Mouse (Mus musculus) midbrain, embryonic 16.5 days (tissue): ENCODE data around the gene Mrps34. TPM values are rescaled to one million over a fixed set of nuclear protein-coding genes. Genes with fewer than 3 reads are reported as not detected.
A peak's percentile ranks its signal among the peaks of the same experiment; 100 is the strongest.
"Not testable (repeated sequence)": the region's sequence is repeated elsewhere in the genome, so short reads cannot be mapped to it uniquely, and the experiment has no call there.

Experiments used
- ATAC-seq: fragments of 200-750 bp; cut with Nextera tagmentation; 2 replicates; pipeline ENCODE4 v1.8.0; 2017; ENCODE audit warnings: moderate TSS enrichment
- H3K27ac ChIP-seq: fragments of 300-500 bp; sonication (generic); 2 replicates; pipeline ENCODE4 v1.5.1; 2014; ENCODE audit warnings: mild to moderate bottlenecking, low read length, mixed read lengths
- H3K27me3 ChIP-seq: fragments of 300-500 bp; sonication (generic); 2 replicates; pipeline ENCODE4 v1.6.1; 2014; ENCODE audit warnings: low read depth, low read length, mixed read lengths; ENCODE audit not compliant: control insufficient read depth, insufficient read depth
- H3K36me3 ChIP-seq: fragments of 300-500 bp; sonication (generic); 2 replicates; pipeline ENCODE4 v1.6.1; 2014; ENCODE audit warnings: mild to moderate bottlenecking, low read length, moderate library complexity, mixed read lengths; ENCODE audit not compliant: control insufficient read depth, insufficient read depth
- H3K4me1 ChIP-seq: fragments of 300-500 bp; sonication (generic); 2 replicates; pipeline ENCODE4 v1.6.1; 2014; ENCODE audit warnings: mild to moderate bottlenecking, low read length, mixed read lengths; ENCODE audit not compliant: control insufficient read depth, insufficient read depth
- H3K4me2 ChIP-seq: fragments of 300-500 bp; sonication (generic); 2 replicates; pipeline ENCODE4 v1.6.1; 2014; ENCODE audit warnings: mild to moderate bottlenecking, low read length, mixed read lengths
- H3K4me3 ChIP-seq: fragments of 300-500 bp; sonication (generic); 2 replicates; pipeline ENCODE4 v1.5.1; 2014; ENCODE audit warnings: low read depth, mild to moderate bottlenecking, low read length, moderate library complexity, mixed read lengths
- H3K9ac ChIP-seq: fragments of 300-500 bp; sonication (generic); 2 replicates; pipeline ENCODE4 v1.6.1; 2014; ENCODE audit warnings: low read depth, low read length, mixed read lengths
- H3K9me3 ChIP-seq: fragments of 300-500 bp; sonication (generic); replicated peaks from 2 replicates; pipeline ENCODE4 v1.6.1; 2014; ENCODE audit warnings: mild to moderate bottlenecking, low read length, mixed read lengths; ENCODE audit not compliant: control insufficient read depth, poor library complexity, severe bottlenecking
- WGBS: fragments of 180-500 bp; shearing (Covaris S2); extraction: QIAGEN DNeasy Blood & Tissue Kit; methylation state at CpG from one replicate; pipeline ENCODE4 v1.1.7; 2014; 5-methylcytosine and 5-hydroxymethylcytosine counted together
- polyA plus RNA-seq: library from polyadenylated mRNA; unstranded; fragments of >200 nt; fragmentation: Nextera tagmentation; extraction: Ambion mirVana; gene quantifications from 2 replicates; pipeline ENCODE4 v1.2.1, GENCODE M21; 2015

The Mrps34 gene
- polyA plus RNA-seq, 1 experiment from 2014 or later = 77.2 TPM

DNA sequence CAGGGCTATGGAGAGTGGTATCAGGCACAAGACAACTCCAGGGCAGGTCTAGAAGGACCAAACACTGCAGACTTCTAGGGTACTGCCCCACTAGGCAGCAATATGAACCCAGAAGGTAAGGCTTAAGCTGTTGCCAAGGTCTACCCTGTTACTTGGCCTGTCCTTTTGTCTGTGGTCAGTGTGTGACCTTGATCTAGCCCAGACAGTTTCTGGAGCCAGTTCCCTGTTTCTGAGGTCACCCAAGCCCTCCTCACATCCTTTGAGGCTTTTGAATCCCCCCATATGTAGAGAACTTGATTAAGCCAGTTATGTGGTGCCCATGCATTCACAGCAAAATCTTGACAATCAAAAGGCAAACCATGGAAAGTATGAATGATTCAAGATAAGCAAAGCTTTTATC lies 40.8 kb downstream of the Mrps34 start:
- Histone ChIP-seq H3K27ac (no peak overlapping the region), H3K9me3 (no peaks in the 10 kb centered on the region), H3K36me3 (no peaks in the 10 kb centered on the region), H3K27me3 (no peaks in the 10 kb centered on the region), H3K4me3 (peak overlapping the region; percentile 84), H3K4me1 (peaks cover 30% of the 10 kb centered on the region), H3K4me2 (peak overlapping the region; percentile 73), H3K9ac (peak overlapping the region; percentile 84)
- no peak for ATAC-seq

DNA sequence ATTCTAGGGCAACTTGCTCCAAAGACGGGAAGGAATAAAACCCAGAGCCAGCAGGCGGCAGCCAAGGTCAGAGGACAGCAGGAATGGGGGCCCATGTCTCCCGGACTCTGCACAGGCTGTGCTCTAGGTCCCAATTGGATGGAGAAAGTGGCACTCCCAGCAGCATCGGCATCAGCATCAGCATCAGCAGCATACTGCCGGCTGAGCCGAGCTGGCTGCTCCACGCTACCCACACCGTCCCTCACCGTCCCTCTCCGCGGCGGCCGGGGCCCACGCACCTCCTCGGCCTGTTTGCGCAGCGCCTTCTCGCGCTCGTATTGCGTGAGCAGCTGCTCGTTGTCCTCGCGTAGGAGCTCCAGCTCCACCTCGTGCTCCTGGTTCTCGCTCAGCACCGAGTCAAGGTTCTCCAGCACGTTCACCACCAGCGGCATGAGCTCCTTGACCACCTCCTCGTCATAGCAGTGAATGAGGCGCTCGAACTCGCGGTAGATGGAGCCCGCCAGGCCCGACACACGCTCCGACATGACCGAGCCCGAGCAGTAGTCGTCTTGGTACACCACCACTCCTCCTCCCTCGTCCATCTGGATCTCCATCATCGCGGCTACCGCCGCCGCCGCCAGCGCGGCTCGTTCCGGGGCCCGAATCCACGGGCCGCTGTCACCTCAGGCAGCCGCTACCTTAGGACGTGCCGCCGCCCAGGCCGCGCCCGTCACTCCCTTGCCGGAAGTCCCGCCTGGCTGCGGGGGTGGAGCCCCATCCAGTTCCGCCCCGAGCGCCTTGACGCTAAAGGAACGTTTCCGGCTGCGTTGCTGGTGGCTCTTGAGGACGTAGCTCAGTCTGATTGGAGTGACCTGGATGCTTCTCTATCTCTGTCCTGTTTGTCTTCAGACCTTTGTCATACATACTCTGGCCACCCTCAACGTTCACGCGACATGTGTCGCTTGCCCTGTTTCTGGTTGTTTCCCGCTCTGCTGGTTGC lies 41.6 kb downstream of the Mrps34 start, which contains the start of gene Mapk8ip3:
Mapk8ip3 (minus strand) TSS at position 719 of the 979 bp plus-strand sequence.
- under 1% methylated on average over 67 of the region's 78 CpGs for WGBS
- Histone ChIP-seq H3K9me3 (no peaks in the 10 kb centered on the region), H3K27me3 (no peaks in the 10 kb centered on the region), H3K4me2 (peak within 1 kb of the TSS; percentile 73), H3K36me3 (no peaks in the 10 kb centered on the region), H3K9ac (peak within 1 kb of the TSS; percentile 84), H3K4me1 (peaks cover 30% of the 10 kb centered on the region), H3K4me3 (peak within 1 kb of the TSS; percentile 84), H3K27ac (peak within 1 kb of the TSS; percentile 95)
- ATAC-seq = peak; percentile 99

GRCm38 (mm10) chr17:24937266-24937665 lies 42.4 kb downstream of the Mrps34 start:
- Histone ChIP-seq H3K4me2 (peak overlapping the region; percentile 73), H3K4me3 (peak overlapping the region; percentile 84), H3K4me1 (peaks cover 30% of the 10 kb centered on the region), H3K27me3 (no peaks in the 10 kb centered on the region), H3K27ac (peak overlapping the region; percentile 95), H3K9me3 (no peaks in the 10 kb centered on the region), H3K36me3 (no peaks in the 10 kb centered on the region), H3K9ac (peak overlapping the region; percentile 84)
- WGBS = 48% methylated on average over 6 of the region's 6 CpGs
- ATAC-seq = no peak

DNA sequence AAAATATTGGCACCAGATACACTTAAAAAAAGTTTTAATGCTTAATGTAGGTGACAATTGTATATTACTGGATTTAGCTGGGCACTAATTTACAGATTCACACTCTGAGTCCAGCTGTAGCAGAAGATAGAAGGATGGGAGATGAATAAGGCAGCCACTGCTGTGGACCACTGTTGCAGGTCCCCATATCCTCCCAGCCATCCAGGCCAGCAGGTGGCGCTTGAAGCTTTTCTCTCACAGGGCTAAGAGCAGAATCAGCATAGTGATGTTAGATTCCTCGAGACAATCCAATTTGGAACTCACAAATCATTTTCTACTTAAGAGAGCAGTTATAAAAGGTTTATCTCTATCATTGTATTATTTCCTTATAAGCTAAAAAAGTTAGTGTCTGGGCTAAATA lies 47.5 kb downstream of the Mrps34 start:
- H3K27ac ChIP-seq, H3K9ac ChIP-seq, H3K4me1 ChIP-seq, H3K4me2 ChIP-seq, ATAC-seq, H3K27me3 ChIP-seq, H3K4me3 ChIP-seq, H3K9me3 ChIP-seq: not testable (repeated sequence)
- H3K36me3 ChIP-seq = peaks cover 11% of the 10 kb centered on the region
- WGBS = 12% methylated on average over 2 of the region's 2 CpGs

- no peak overlapping the region for H3K9ac ChIP-seq
- WGBS = 91% methylated on average over 7 of the region's 7 CpGs
These were observed 48.1 kb downstream of the Mrps34 start for GRCm38 (mm10) chr17:24943036-24943435.

DNA sequence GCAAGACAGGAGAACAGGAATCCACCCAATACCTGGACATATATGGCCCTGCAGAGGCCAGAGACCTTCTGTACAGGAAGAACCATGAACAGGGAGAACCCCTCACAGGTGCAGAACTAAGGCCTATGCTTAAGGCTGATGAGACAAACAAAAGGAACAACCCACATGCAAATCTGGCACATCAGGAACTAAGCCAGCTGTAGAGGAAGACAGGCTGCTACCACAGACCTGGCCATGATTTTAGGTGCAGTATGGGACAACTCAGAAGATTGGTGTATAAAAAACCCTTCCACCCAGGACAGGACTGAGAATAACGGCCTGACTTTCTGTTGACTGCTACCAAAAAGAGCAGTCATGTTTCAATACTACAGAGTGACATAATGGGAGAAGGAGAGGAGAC lies 48.7 kb downstream of the Mrps34 start:
- not testable (repeated sequence) for H3K4me3 ChIP-seq, H3K27ac ChIP-seq, H3K27me3 ChIP-seq, H3K9ac ChIP-seq, ATAC-seq, H3K4me2 ChIP-seq, H3K9me3 ChIP-seq, H3K4me1 ChIP-seq
- 94% methylated on average over 1 of the region's 1 CpGs for WGBS
- peaks cover 18% of the 10 kb centered on the region for H3K36me3 ChIP-seq

More at GRCm38 (mm10) chr17:24943036-24943435, 48.1 kb downstream of the Mrps34 start:
- Histone ChIP-seq H3K9me3 (no peaks in the 10 kb centered on the region), H3K4me2 (no peak overlapping the region), H3K27ac (no peak overlapping the region), H3K27me3 (no peaks in the 10 kb centered on the region), H3K36me3 (peaks cover 17% of the 10 kb centered on the region), H3K4me1 (no peaks in the 10 kb centered on the region), H3K4me3 (no peak overlapping the region)
- ATAC-seq = no peak

Other genes starting within 250 kb of the Mrps34 start
- gene Slc9a3r2, start 244.8 kb upstream of the Mrps34 start, polyA plus RNA-seq = 43.3 and 43.7 TPM in 2 replicates
- gene Npw, start 236.7 kb upstream of the Mrps34 start, polyA plus RNA-seq = 0.36 and 0.90 TPM in 2 replicates
- gene Zfp598, start 225.4 kb upstream of the Mrps34 start, polyA plus RNA-seq = 19.7 and 20.3 TPM in 2 replicates
- 266 and 303 TPM in 2 replicates for gene Syngr3, start 205.2 kb upstream of the Mrps34 start, polyA plus RNA-seq
- 33.7 and 40.8 TPM in 2 replicates for gene Gfer, start 199.0 kb upstream of the Mrps34 start, polyA plus RNA-seq
- 1.9 and 2.2 TPM in 2 replicates for gene Noxo1, start 198.9 kb upstream of the Mrps34 start, polyA plus RNA-seq
- gene Tbl3, start 187.5 kb upstream of the Mrps34 start, polyA plus RNA-seq = 61.8 and 69.2 TPM in 2 replicates
- gene Rnf151, start 177.1 kb upstream of the Mrps34 start, polyA plus RNA-seq = 0.28 TPM in 1 of 2 replicates, not detected in the other
- gene Rps2, start 177.0 kb upstream of the Mrps34 start, polyA plus RNA-seq = 657 and 682 TPM in 2 replicates
- gene Ndufb10, start 170.6 kb upstream of the Mrps34 start, polyA plus RNA-seq = 264 and 289 TPM in 2 replicates
- not detected in 2 replicates for gene Rpl3l, start 167.3 kb upstream of the Mrps34 start, polyA plus RNA-seq
- 14.9 and 17.5 TPM in 2 replicates for gene Msrb1, start 158.5 kb upstream of the Mrps34 start, polyA plus RNA-seq
- gene Hs3st6, start 142.1 kb upstream of the Mrps34 start, polyA plus RNA-seq = not detected in 2 replicates
- gene Meiob, start 90.8 kb upstream of the Mrps34 start, polyA plus RNA-seq = not detected in 2 replicates
- gene Hagh, start 55.0 kb upstream of the Mrps34 start, polyA plus RNA-seq = 62.9 and 72.2 TPM in 2 replicates
- 19.6 and 20.2 TPM in 2 replicates for gene Fahd1, start 44.8 kb upstream of the Mrps34 start, polyA plus RNA-seq
- not detected in 2 replicates for gene Igfals, start 29.1 kb upstream of the Mrps34 start, polyA plus RNA-seq
- 54.3 and 54.7 TPM in 2 replicates for gene Nubp2, start 8.8 kb upstream of the Mrps34 start, polyA plus RNA-seq
- gene Spsb3, start 8.5 kb upstream of the Mrps34 start, polyA plus RNA-seq = 85.8 and 90.5 TPM in 2 replicates
- 28.6 and 28.8 TPM in 2 replicates for gene Eme2, start within 50 bp of the Mrps34 start, polyA plus RNA-seq
- 79.7 and 88.6 TPM in 2 replicates for gene Nme3, start 1.4 kb downstream of the Mrps34 start, polyA plus RNA-seq
- 100 and 104 TPM in 2 replicates for gene Mapk8ip3, start 41.9 kb downstream of the Mrps34 start, polyA plus RNA-seq
- gene Jpt2, start 65.6 kb downstream of the Mrps34 start, polyA plus RNA-seq = 86.2 and 100 TPM in 2 replicates
- 4.6 and 5.3 TPM in 2 replicates for gene Cramp1l, start 120.7 kb downstream of the Mrps34 start, polyA plus RNA-seq
- gene Ift140, start 121.0 kb downstream of the Mrps34 start, polyA plus RNA-seq = 18.8 and 20.1 TPM in 2 replicates
- 10.3 and 11.1 TPM in 2 replicates for gene Tmem204, start 188.5 kb downstream of the Mrps34 start, polyA plus RNA-seq
- gene Telo2, start 220.9 kb downstream of the Mrps34 start, polyA plus RNA-seq = 51.9 and 53.4 TPM in 2 replicates
- gene Ptx4, start 225.6 kb downstream of the Mrps34 start, polyA plus RNA-seq = 0.38 TPM in 1 of 2 replicates, not detected in the other
- 33.6 and 36.1 TPM in 2 replicates for gene Clcn7, start 238.3 kb downstream of the Mrps34 start, polyA plus RNA-seq